Mouse (Mus musculus): Measurements from ENCODE around the gene Zfyve27.

Zfyve27 gene

DNA sequence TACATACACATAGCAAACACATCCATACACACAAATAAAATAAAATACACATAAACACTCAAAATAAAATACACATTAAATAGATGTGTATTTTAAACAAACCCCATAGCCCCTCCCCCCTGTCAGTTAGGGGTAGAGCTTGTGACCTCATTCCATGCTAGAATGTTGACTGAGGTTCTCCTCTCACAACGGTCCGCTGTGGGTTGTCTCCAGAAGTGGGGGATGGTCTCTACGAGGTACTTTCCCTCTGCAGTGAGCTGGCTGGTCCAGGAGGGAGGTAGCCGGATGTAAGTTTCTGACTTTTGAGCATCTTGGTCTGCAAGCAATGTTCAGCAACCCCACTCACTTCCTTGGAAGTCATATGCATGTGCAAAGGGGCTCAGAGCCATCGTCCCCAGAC, at the start of gene Zfyve27:
Gene Zfyve27, plus strand, starts transcription at position 188 of the 400 bp plus-strand sequence.
- no peak for DNase-seq (ENCODE audit: low read depth)

DNA sequence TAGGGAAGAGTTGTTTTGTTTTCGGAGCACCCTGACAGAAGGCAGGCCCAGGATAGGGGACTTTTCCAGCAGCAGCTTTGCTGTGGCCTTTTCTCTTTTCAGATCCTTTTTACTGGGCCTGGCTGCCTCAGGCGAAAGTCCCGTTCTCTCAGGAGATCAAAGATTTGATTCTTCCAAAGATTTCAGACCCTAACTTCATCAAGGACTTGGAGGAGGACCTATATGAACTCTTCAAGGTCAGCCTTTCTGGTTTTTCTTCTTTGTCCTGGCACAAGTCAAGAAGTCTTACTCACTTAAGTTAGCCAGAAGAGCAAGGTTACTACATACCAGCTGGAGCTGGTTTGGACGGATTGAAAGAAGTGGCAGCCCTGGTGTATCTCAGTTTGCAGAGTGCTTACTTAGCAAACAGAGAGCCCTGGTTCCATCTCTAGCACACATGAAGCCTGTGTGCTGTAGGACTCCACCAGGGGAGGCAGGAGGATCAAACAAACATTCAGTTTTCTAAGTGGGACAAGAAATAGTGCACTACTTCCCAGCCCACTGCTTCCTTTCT, 47.9 kb upstream of the Zfyve27 start:
- no peak for DNase-seq (ENCODE audit: low read depth)

GRCm38 (mm10) chr19:42118142-42118541, 45.6 kb upstream of the Zfyve27 start:
- DNase-seq (ENCODE audit: low read depth): no peak

DNA sequence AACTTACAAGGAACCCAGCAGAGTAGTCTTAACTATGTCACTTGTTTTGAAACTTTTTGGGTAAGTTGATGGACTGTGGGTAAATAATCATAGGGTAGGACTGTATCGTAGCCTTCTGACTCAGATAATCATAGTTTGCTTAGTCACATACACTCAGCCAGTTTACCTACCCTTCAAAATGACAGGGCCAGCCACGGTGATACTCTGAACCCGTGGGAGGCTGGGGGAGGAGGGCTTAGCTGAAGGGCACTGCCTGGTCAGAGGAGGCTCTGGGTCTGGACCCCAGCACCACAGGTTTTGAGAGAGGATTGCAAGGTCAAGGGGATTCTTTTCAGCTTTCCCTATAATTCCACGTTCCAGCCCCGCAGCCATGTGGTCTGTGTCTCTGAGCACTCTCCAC, 45.2 kb upstream of the Zfyve27 start:
- no peak for DNase-seq (ENCODE audit: low read depth)

DNA sequence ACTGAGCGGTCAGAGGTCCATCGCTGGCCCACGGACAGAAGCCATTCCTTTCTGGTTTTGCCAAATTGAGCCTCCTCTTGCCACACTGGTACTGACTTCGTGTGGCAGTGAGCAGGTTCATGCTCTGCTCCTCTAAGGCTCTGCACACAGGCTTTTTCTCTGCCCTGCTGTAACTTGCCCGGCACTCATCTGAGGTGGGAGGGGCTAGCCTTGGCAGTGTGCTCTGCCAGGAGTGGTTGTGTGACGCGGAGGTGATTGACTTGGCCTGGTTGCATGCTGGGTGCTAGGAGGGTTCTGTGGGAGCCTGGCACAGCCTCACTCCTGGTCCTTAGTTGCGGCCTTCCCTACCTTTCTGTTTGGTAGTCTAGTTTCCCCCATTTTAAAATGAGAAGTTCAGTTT, 43.3 kb upstream of the Zfyve27 start:
- DNase-seq (ENCODE audit: low read depth): no peak

- no peak for DNase-seq (ENCODE audit: low read depth)
Measured at GRCm38 (mm10) chr19:42124684-42125083, 39.1 kb upstream of the Zfyve27 start.

- no peak for DNase-seq (ENCODE audit: low read depth)
Measured at GRCm38 (mm10) chr19:42125501-42126218, 38.1 kb upstream of the Zfyve27 start.

GRCm38 (mm10) chr19:42126219-42126605, 37.5 kb upstream of the Zfyve27 start:
- no peak for DNase-seq (ENCODE audit: low read depth)

DNA sequence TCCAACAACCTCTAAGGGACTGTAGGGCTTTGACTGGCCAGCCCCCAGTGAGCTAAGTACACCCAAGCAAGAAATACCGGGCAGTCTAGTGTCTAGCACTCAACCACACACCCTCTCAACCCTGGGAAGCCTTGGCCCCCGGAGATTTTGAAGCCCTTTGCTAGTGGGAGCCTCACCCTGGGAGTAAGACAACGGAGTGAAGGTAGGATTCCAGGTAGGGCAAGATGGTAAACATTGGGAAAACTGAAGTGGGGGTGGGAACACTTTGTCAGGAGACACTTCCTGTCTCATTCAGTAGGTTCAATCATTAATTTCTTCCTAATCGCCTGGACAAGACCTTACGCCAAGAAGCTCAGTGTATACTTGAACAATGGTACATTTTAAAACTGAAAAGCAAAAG, 36.7 kb upstream of the Zfyve27 start:
- no peak for DNase-seq (ENCODE audit: low read depth)

- no peak for DNase-seq (ENCODE audit: low read depth)
Measured at GRCm38 (mm10) chr19:42128052-42128740, 35.6 kb upstream of the Zfyve27 start.

GRCm38 (mm10) chr19:42128787-42129508, 34.8 kb upstream of the Zfyve27 start, which contains the start of gene Avpi1:
Avpi1 (minus strand) TSS chr19:42129059.
- peak; percentile 98 for DNase-seq (ENCODE audit: low read depth)

GRCm38 (mm10) chr19:42129509-42130293, 34.0 kb upstream of the Zfyve27 start:
- DNase-seq (ENCODE audit: low read depth): no peak

- DNase-seq (ENCODE audit: low read depth): no peak
Measured at GRCm38 (mm10) chr19:42130294-42130606, 33.5 kb upstream of the Zfyve27 start.

GRCm38 (mm10) chr19:42131101-42131500, 32.6 kb upstream of the Zfyve27 start:
- DNase-seq (ENCODE audit: low read depth): peak; percentile 48

DNA sequence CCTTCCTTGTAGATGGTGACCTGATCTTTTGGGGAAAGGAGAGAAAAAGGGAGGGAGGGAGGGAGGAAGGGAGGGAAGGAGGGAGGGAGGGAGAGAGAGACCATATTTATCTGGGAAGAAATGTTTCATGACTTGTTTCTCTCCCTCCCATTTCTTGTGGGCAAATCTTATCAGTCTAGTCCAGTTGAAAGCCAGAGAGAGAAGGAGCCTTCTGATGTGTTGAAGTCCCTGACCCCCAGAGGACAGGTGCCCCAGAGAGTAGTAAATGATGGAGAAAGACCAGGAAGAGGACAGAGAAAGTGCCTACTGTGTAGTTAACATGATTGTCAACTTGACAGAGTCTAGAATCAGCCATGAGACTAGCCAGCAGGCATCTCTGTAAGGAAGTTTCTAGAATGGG, 28.7 kb upstream of the Zfyve27 start:
- no peak for DNase-seq (ENCODE audit: low read depth)

- DNase-seq (ENCODE audit: low read depth): no peak
Measured at GRCm38 (mm10) chr19:42136126-42136525, 27.6 kb upstream of the Zfyve27 start.

DNA sequence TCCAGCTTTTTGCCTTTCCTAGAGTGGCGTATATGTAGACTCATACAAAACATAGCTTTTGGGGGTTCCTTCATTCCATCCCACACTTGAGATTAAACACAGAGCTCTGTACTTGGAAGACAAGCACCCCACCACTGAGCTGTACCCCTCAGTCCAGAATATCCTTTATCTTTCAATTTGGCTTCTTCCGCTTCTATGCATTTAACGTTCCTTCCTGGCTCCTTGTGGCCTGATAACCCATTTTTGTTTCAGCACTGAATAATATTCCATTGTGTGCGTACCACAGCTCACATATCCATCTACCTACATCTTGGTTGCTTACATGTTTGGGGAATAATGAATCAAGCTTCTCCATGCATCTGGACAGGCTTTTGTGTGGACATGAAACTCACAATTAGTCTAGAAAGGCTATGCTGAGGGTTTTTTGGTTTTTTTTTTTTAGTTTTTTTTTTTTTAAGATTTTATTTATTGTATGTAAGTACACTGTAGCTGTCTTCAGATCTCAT, 26.5 kb upstream of the Zfyve27 start:
- DNase-seq (ENCODE audit: low read depth): no peak

DNA sequence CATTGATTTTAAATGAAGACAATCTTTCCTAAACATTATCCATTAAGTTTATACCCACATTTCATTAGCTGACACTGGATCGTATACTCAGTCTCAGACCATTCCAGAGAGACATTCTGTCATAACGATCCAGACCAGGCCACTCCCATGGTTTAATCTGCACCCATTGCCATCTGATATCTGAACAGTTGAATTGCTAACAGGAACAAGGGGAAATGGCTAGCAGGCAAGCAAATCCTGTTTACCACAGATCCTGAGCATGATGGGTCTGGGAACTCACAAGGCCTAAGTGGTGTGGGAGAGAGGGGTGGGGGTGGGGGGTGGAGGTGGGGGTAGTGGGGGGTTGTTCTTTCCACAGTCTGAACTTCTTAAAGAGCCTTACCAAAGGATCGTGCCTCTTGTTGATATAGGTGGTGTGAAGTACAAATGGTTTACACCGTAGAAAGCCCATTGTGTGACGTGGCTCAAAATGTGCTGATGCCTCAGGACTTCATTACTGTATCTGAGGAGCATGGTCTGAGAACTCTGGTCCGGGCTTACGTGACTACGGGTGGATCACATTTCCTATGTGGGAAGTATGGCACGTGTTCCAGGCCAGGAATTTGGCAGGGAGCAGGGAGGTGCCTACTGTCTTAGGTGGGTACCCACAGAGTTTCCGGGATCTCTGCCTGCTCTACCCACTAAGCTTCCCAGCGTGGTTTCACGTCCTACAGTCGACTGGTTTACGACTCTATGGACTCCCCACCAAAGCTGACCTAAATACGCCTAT, 25.1 kb upstream of the Zfyve27 start:
- DNase-seq (ENCODE audit: low read depth): no peak

GRCm38 (mm10) chr19:42139724-42140517, 23.8 kb upstream of the Zfyve27 start:
- no peak for DNase-seq (ENCODE audit: low read depth)

- DNase-seq (ENCODE audit: low read depth): no peak
Measured at GRCm38 (mm10) chr19:42141998-42142397, 21.8 kb upstream of the Zfyve27 start.
